Mouse (Mus musculus): ENCODE measurements at regions not wholly inside any gene's neighbourhood (a gene's known extent, or its start where the extent isn't known, plus 50 kb on each side); places are given as distances from the start of the nearest gene placed in this dataset.

DNA sequence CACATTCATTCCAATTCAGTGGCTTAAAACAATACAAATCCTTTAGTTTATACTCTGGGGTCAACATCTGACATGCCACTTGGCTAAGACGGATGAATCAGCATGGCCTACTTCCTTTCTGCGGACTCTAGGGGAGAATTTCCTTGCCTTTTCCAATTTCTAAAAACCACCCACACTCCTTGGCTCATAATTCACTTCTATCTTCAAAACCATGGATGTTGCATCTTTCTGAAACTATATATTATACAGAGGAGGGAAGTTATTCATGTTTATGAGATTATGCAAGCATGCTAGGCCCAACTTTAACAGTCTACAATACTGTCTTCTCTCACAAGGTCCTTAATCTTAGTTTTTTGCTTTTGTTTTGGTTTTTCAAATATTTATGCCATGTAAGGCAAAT lies 273.0 kb upstream of the Col8a1 start:
- TF ChIP-seq CTCF (IDR thresholded peaks at IDR 0.05; ENCODE audit: control insufficient read depth, insufficient read depth, low read length) = no peak
- TF ChIP-seq POLR2A (IDR thresholded peaks at IDR 0.05; ENCODE audit: borderline replicate concordance, control insufficient read depth, low read depth, low read length) = no peak
